Mouse (Mus musculus): ENCODE results near the gene Gm21725. TPM values are rescaled to one million over a fixed set of nuclear protein-coding genes. Genes with fewer than 3 reads are reported as not detected.

Gm21725 gene
- polyA plus RNA-seq (2014; fragmentation: Illumina TruSeq; extraction: RNeasy Lipid Tissue Mini Kit (QIAGEN cat#74804); ENCODE audit: low replicate concordance) = not detected

GRCm38 (mm10) chrY:13348963-13349362, at the start of gene Gm21725:
Gene Gm21725 (minus strand): TSS chrY:13349063.

Other genes with a start within 250 kb of the Gm21725 start
- gene Gm21891, start 215.6 kb downstream of the Gm21725 start, polyA plus RNA-seq (2014; fragmentation: Illumina TruSeq; extraction: RNeasy Lipid Tissue Mini Kit (QIAGEN cat#74804); ENCODE audit: low replicate concordance) = not detected
- gene Gm21425, start 187.1 kb downstream of the Gm21725 start, polyA plus RNA-seq (2014; fragmentation: Illumina TruSeq; extraction: RNeasy Lipid Tissue Mini Kit (QIAGEN cat#74804); ENCODE audit: low replicate concordance) = not detected
- not detected for gene Gm21828, start 125.1 kb downstream of the Gm21725 start, polyA plus RNA-seq (2014; fragmentation: Illumina TruSeq; extraction: RNeasy Lipid Tissue Mini Kit (QIAGEN cat#74804); ENCODE audit: low replicate concordance)
- gene Gm21440, start 96.7 kb downstream of the Gm21725 start, polyA plus RNA-seq (2014; fragmentation: Illumina TruSeq; extraction: RNeasy Lipid Tissue Mini Kit (QIAGEN cat#74804); ENCODE audit: low replicate concordance) = not detected
- gene Gm21454, start 96.6 kb downstream of the Gm21725 start, polyA plus RNA-seq (2014; fragmentation: Illumina TruSeq; extraction: RNeasy Lipid Tissue Mini Kit (QIAGEN cat#74804); ENCODE audit: low replicate concordance) = not detected
- not detected for gene Gm21866, start 116.5 kb upstream of the Gm21725 start, polyA plus RNA-seq (2014; fragmentation: Illumina TruSeq; extraction: RNeasy Lipid Tissue Mini Kit (QIAGEN cat#74804); ENCODE audit: low replicate concordance)
- not detected for gene Gm20773, start 145.0 kb upstream of the Gm21725 start, polyA plus RNA-seq (2014; fragmentation: Illumina TruSeq; extraction: RNeasy Lipid Tissue Mini Kit (QIAGEN cat#74804); ENCODE audit: low replicate concordance)

Data from small intestine, adult 10 weeks (tissue).